In genomic region chr11:51459569-51460043, GRCm38 (mm10) we compare ENCODE assay signal across 12 mouse cellular contexts.
DNase-seq lines count a peak whose midpoint lies in the region; ATAC-seq and TF ChIP-seq lines count a peak whose summit lies in the region.
"Had no signal": no experiment of that assay in that cellular context is flagged by ENCODE, and none has a peak within 500 bp of the region (broad histone marks: within the 10 kb centered on the region; RNA-seq: fewer than 3 reads in every experiment).

No protein-coding gene starts in this region.

- H3K9ac ChIP-seq in lung, embryonic 16.5 days (ENCODE audit: low read length) = peak overlapping the region; percentile 31; the same call in 1 of the 2 replicates
- H3K9ac ChIP-seq in forebrain, embryonic 14.5 days (ENCODE audit: low read length) = peak overlapping the region; percentile 21; the same call in 1 of the 2 replicates
- H3K9ac ChIP-seq in limb, embryonic 15.5 days = no peak overlapping the region
- H3K9ac ChIP-seq: heart, embryonic 15.5 days had no signal

- H3K27me3 ChIP-seq in lung, embryonic 16.5 days (ENCODE audit: control insufficient read depth, insufficient read depth, low read depth, low read length) = no peaks in the 10 kb centered on the region
- H3K27me3 ChIP-seq in forebrain, embryonic 14.5 days (replicated peaks; ENCODE audit: control insufficient read depth, insufficient read depth, low read length) = no peaks in the 10 kb centered on the region
- no peaks in the 10 kb centered on the region for H3K27me3 ChIP-seq in limb, embryonic 15.5 days

- peaks cover 6% of the 10 kb centered on the region; the same call in 1 of the 2 replicates for H3K4me1 ChIP-seq in lung, embryonic 16.5 days (replicated peaks; ENCODE audit: control insufficient read depth, insufficient read depth, low read length)
- no peaks in the 10 kb centered on the region for H3K4me1 ChIP-seq in lung, adult 2 months (ENCODE audit: control insufficient read depth, insufficient read depth, low read length)
- no peaks in the 10 kb centered on the region for H3K4me1 ChIP-seq in forebrain, embryonic 14.5 days (ENCODE audit: control insufficient read depth, insufficient read depth, low read length)
- H3K4me1 ChIP-seq in limb, embryonic 15.5 days = peaks cover 10% of the 10 kb centered on the region; the same call in 1 of the 2 replicates

- H3K4me3 ChIP-seq in lung, embryonic 16.5 days (ENCODE audit: low read length) = no peak overlapping the region
- H3K4me3 ChIP-seq in lung, adult 2 months (replicated peaks; ENCODE audit: extremely low read depth, low read depth, low read length) = no peak overlapping the region
- no peak overlapping the region for H3K4me3 ChIP-seq in forebrain, embryonic 14.5 days (ENCODE audit: low read depth, low read length)
- no peak overlapping the region for H3K4me3 ChIP-seq in limb, embryonic 15.5 days
- H3K4me3 ChIP-seq: heart, embryonic 15.5 days had no signal

- H3K27ac ChIP-seq in lung, embryonic 16.5 days (ENCODE audit: low read length) = no peak overlapping the region; the same call in 1 of the 2 replicates
- H3K27ac ChIP-seq in forebrain, embryonic 14.5 days (ENCODE audit: low read depth, low read length) = peak overlapping the region; percentile 67
- peak overlapping the region; percentile 57; the same call in 1 of the 2 replicates for H3K27ac ChIP-seq in limb, embryonic 15.5 days
- H3K27ac ChIP-seq: heart, embryonic 15.5 days had no signal

- ATAC-seq in lung, embryonic 16.5 days (ENCODE audit: low read depth) = peak; percentile 53; the same call in 1 of the 2 replicates
- ATAC-seq in forebrain, embryonic 14.5 days = peak; percentile 75
- ATAC-seq in limb, embryonic 15.5 days (ENCODE audit: insufficient number of reproducible peaks, low FRiP score, low TSS enrichment, low read depth) = peak; percentile 59; the same call in 1 of the 2 replicates
- no peak for ATAC-seq in megakaryocyte, adult 5-6 weeks (ENCODE audit: poor library complexity, severe bottlenecking)

- WGBS in lung, embryonic 16.5 days = 44% methylated on average over 8 of the region's 8 CpGs
- WGBS in lung, adult 2 months = 70% methylated on average over 8 of the region's 8 CpGs
- 56% methylated on average over 8 of the region's 8 CpGs for WGBS in forebrain, embryonic 14.5 days
- 33% methylated on average over 8 of the region's 8 CpGs for WGBS in limb, embryonic 15.5 days

- TF ChIP-seq CTCF in lung, adult 2 months (IDR thresholded peaks at IDR 0.05; ENCODE audit: insufficient read depth, low read length) = no peak

- no peak for TF ChIP-seq POLR2A in lung, adult 2 months (IDR thresholded peaks at IDR 0.05; ENCODE audit: borderline replicate concordance, extremely low read depth, low read depth, low read length)

- no peak for DNase-seq in lung, adult 2 months
- peak; percentile 65 for DNase-seq in forebrain, embryonic 14.5 days (ENCODE audit: low spot score)
- peak; percentile 64 for DNase-seq in retina, embryonic 14.5 days (ENCODE audit: low spot score)
- no peak for DNase-seq in kidney, postnatal 4 days
- DNase-seq in urinary bladder, postnatal 10 days (ENCODE audit: low spot score) = no peak
- DNase-seq: adrenal gland, postnatal 25 days; kidney, postnatal 25 days had no signal

- H3K9me3 ChIP-seq in lung, embryonic 16.5 days (ENCODE audit: control insufficient read depth, low read length) = no peaks in the 10 kb centered on the region
- H3K9me3 ChIP-seq in forebrain, embryonic 14.5 days (replicated peaks; ENCODE audit: control insufficient read depth, low read length) = no peaks in the 10 kb centered on the region
- no peaks in the 10 kb centered on the region for H3K9me3 ChIP-seq in limb, embryonic 15.5 days
- H3K9me3 ChIP-seq: heart, embryonic 15.5 days had no signal

- no peak overlapping the region for H3K4me2 ChIP-seq in lung, embryonic 16.5 days (ENCODE audit: low read depth, low read length)
- H3K4me2 ChIP-seq in forebrain, embryonic 14.5 days (ENCODE audit: low read length) = no peak overlapping the region
- no peak overlapping the region for H3K4me2 ChIP-seq in limb, embryonic 15.5 days
- H3K4me2 ChIP-seq: heart, embryonic 15.5 days; liver, embryonic 11.5 days had no signal

- H3K36me3 ChIP-seq in lung, embryonic 16.5 days (ENCODE audit: control insufficient read depth, insufficient read depth, low read length) = no peaks in the 10 kb centered on the region
- H3K36me3 ChIP-seq in forebrain, embryonic 14.5 days (ENCODE audit: control insufficient read depth, insufficient read depth, low read length) = no peaks in the 10 kb centered on the region
- no peaks in the 10 kb centered on the region for H3K36me3 ChIP-seq in limb, embryonic 15.5 days
- H3K36me3 ChIP-seq: heart, embryonic 15.5 days had no signal

Comparison
In these comparisons a context has a peak if more than half of its experiments do, and no peak if none do; other contexts are left out.
1. DNase-seq: peak in forebrain, embryonic 14.5 days (single experiment) and retina, embryonic 14.5 days (single experiment); none in lung, adult 2 months (single experiment), kidney, postnatal 4 days (0 of 2) and urinary bladder, postnatal 10 days (single experiment).